Mouse (Mus musculus) thymus, postnatal 25 days (tissue): ENCODE results near the gene Spef2.
"Not testable (repeated sequence)": the region's sequence is repeated elsewhere in the genome, so short reads cannot be mapped to it uniquely, and the experiment has no call there.

ENCODE experiments used
- DNase-seq: peaks from one replicate; pipeline ENCODE4 v3.0.0; 2022

Spef2 gene

DNA sequence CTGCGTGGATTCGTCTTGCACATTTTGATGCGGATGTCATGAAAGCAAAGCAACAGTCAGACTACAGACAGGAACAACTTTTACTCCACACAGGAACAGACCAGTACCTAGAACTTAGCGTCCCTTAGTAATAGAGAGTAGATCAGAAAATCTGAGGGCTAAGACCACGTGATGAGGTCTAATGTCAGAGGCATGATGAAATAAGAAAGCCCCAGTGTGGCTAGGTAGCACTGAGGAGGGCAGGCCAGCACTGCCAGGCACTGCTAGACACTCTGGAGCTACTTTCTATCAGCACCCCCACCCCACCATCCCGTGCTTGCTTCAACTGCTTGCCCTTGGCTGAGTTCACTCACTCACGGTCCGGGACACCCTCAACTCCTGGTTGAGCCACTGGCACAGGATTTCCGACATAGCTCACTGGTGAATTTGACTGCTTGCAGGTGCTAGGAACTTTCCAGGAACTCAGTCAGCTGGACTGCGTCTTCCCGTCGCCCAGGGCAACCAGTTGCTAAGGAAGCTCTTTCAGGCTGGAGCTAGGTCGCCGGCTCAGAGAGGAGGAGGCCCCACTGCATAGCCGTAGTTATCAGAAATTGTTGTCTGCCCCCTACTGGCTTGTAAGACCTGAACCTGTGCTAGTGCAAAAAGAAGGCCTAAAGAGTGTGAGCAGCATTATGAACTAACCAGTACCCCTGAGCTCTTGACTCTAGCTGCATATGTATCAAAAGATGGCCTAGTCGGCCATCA, at the start of gene Spef2:
TSS of gene Spef2 (minus strand) at position 510 of the 744 bp plus-strand sequence.
- peak; percentile 79 for DNase-seq

DNA sequence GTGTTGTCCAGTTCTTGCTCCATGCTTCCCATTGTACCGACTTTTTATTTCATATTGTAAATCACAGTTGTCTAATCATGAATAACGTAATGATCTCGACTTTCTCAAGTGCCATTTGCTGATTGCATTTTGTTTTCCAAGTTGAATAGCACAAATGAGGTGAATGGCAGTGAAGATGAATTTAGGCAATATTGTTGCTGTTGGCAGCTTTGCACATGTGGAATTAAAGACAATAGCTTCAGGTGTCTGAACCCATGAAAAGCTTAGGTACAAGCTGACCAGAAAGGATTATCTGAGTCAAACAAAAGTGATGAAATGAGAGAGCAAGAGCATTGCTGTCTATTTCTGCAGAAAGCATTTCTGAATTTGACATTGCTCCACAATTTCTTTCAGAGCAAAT, 45.5 kb upstream of the Spef2 start:
- no peak for DNase-seq

DNA sequence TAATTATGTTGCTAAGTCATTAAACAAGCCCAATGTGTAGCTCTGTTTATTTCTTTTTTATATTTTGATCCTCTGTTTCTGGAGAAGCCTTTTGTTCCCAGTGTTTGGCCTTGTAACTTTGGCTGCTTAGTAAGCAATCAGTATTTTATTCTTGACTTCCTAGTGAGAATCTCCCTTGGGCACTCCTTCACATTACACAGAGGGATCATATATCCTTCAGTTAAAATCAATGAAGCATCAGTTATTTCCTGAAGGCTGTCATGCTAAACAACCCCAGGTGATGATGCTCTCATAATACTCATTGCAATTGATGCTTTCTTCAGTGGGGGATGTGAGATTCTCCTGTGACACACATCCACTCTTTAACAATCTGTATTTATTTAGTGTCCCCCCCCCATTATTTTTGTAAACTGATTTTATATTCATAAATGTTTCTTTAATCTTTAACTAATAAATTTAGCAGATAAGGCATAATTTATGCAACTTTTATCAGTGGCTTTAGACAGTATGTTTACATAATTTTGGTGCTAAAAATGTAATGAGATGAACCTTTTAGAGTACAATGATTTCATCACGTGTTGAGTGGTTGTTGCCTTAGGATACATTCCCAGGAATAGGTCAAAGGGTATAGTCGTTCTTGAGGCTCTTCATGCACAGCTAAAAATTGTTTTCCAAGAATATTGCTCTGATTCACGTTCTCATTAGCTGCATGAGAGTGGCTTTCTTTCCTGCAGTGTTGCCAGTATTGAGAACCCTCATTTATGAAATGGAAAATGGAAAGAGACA, 39.8 kb upstream of the Spef2 start:
- DNase-seq = no peak

DNA sequence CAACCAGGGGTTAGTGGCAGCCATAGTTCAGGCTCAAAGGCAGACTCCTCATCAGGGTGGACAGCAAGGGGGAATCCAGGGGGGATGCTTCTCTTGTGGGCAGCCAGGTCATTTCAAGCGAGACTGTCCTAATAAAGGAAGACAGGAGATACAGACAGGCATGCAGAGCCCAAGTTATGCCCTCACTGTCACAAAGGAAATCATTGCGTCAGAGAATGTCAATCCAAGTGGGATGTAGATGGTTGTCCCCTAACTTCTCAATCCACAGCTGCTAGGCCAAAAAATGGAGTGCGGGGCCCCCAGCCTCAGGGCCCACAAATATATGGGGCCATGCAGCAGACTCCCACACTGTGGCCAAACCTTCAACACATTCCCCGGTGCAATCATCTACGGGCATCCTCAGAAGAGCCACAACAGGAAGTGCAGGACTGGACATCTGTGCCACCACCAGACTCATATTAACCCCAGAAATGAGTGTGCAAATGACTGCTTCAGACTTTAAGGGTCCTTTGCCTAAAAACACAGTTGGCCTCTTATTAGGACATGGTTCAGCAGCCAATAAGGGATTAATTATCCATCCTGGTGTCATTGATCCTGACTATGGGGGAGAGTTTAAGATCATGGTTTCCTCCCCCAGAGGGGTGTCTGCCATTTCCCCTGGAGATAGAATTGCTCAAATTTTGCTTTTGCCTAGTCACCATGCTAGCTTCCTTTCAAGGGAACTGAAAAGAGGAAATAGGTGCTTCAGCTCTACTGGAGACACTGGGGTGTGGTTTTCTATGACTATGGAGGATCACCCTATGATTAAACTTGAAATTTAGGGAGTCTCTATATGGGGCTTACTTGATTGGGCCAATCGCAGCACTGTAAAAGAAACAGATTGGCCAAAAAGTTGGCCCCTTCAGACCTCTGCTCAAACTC, 25.8 kb upstream of the Spef2 start:
- DNase-seq = not testable (repeated sequence)

DNA sequence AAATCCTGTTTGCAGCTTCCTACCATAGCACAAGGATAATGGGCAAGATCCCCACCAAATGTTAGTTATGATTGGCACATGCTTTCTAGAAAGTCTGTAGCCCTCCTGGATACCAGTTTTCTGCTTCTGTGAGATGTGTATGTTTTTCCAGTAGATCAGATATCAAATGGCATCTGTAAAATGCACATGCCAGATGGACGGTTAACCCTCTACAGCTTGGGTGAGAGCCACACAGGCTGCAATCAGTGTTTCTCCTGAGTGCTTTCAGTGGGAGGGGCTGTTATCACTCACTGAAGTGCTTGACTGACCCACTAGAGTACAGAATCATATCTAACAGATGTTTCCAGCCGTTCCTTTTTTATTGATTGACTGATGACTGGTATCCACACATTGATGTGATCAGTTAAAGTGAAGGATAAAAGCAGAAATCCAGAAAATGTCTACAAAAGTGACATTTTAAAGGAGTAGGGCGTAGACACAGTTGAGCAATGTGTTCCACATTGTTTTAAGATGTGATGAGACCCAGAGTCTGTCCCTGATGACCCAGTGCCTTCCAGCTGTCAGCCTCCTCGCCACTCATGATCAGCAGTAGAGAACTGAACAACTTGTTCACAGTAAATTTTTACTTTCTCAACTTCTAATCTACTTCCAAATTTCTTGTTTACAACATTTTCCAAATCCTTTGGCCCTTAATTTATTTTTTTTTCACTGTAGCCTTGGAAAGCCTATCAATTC, 19.7 kb upstream of the Spef2 start:
- no peak for DNase-seq

DNA sequence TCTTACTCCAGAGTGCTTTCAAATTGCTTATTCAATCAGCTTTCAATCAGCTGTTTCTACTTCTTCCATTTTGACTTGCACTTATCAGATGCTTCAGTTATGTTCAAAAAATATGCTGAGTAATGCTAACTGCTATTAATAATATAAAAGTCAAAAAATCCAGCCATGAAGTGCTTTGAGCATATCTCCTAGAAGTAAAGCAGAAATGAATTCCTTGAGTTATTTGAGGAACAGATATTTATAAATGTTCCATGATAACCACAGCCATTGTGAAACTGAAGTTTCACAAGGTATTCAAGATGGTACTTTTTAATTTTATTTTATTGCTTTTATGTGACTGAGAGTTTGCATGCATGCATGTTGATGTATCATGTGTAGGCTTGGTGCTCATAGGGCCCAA, 18.4 kb upstream of the Spef2 start:
- DNase-seq = no peak

DNA sequence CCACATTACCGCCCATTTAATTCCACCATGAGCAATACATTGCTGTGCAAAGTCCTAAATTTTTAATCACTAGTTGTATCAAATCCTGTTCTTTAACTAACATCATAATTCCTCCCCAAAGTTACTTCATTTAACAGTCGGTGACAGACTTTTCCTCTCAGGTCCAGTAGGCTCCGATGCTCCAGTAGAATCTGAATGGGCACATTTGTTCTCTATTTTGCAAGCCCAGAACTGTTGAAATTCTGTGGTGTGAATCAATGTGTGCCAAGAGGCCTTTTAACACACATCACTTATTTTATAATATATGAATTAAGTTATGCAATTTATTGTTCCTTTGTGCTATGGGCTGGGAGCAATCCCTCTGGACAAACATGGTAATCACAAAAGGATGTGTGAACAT, 2.3 kb upstream of the Spef2 start:
- no peak for DNase-seq

DNA sequence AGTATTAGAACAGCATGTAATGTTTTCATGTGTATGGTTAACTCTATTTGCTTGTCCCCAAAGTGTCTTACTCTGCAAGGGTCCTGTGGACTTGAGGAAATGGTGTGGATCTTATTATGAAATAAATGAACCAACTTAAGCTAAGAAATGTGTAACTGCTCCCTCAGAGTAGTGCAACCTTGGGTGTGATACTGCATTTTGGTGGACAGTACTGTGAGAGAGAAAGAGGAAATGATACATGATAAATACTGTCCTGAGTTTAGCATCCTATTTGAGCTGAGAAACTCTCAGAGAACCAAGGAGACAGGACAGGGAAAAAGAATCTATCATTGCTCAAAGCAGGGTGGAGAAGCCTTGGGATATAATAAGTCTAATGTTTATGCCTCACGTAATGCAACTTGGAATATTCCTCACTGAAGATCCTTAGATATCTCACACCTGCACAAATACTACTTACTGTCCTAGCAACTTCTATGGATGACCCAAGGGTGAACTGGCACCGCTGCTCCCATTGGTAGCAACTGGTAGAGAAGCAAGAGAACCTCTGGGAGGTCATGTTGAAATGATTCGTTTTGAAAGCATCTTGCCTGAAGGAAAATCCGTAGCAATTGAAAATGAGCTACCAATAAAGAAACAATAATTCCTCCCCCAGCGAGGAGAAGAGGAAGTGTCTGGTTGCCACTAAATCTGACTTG, 1.1 kb downstream of the Spef2 start:
- DNase-seq = no peak

DNA sequence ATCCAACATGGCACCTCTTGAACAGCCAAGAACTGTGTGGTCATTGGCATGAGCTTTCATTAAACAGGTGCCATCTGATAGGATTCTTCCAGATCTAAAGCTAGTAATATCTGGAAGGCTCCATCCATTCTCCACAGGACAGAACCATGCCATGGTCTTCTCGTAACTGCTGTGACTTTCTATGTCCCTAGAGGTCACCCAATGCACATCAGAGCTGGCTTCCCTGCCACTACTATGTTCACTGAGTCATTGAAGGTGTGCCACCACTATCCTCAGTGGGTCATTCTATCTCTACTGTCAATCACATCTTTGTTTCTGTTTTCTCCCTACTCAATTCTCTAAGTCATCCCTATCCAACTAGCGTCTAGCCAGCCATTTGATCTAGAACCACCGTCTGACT, 6.5 kb downstream of the Spef2 start:
- no peak for DNase-seq

DNA sequence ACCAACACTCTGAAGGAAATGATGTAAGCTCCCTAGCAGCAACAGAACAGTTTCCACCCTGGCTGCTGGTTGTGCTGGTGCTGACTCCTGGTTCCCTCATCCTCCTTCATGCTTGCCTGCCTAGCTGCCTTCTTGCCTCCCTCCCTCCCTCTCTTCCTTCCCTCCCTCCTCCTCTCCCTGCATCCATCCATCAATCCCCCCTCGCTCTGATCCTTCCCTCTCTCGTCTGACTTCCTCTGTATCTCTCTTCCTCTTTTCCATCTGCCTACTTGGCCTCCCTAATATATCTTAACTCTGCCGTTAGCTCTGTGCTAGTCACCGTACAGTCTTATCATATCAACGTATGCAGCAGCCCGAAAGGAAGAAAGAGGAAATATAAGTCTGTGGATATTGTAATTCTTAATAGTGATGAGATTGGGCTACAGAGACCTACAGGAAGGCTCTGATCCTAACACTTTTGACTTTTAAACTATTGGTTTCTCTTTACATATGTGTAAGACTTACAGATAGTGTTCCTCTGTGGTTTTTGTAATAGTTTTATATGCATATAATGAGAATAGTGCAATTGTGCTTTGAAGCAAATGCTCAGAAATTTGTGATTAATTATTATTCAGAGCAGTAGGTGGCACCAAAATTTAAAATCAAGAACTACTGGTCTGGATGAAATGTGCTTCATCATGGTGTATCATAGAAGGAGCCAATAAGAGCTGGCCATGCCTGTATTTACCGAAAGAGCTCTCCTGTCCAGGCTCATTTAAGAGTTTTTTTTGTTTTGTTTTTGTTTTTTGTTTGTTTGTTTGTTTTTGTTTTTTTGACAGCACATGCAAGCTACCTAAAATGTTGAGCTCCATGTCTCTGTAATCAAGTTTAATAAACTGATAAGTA, 33.9 kb downstream of the Spef2 start:
- no peak for DNase-seq

DNA sequence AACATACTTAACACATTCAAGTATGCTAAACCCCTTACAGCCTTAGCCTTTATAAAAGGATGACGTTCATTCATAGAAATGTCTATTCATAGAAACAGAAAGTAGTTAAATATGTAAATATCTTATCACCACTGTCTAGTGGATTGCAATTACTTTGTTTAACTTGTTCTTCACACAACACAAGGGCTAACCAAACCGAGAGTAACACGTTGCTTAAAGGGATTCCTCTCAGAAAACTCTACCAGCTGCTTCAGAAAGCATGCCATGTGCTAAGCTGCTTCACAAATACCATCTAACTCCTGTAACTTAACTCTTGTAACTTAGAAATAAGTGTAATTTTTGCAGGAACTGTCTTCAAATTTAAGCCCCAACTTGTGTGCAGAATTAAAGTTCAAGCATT, 35.0 kb downstream of the Spef2 start:
- DNase-seq = no peak

DNA sequence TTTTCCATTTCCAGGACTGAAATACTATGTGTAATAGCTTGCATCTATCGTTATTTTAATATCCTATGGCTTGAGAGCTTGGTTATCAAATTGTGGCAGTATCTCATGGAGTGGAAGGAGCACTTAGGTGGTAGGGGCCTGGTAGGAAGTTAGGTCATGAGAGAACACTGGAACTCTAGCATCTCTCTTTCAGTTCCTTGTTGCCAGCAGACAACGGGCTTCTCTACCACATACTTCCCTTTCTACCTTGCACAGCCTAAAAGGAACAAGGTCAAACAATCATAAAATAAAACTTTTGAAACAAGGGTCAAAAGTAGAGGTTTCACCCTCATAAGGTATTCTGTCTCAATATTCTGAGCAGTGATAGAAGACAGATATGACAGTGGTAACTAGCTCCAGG, 38.3 kb downstream of the Spef2 start:
- no peak for DNase-seq

DNA sequence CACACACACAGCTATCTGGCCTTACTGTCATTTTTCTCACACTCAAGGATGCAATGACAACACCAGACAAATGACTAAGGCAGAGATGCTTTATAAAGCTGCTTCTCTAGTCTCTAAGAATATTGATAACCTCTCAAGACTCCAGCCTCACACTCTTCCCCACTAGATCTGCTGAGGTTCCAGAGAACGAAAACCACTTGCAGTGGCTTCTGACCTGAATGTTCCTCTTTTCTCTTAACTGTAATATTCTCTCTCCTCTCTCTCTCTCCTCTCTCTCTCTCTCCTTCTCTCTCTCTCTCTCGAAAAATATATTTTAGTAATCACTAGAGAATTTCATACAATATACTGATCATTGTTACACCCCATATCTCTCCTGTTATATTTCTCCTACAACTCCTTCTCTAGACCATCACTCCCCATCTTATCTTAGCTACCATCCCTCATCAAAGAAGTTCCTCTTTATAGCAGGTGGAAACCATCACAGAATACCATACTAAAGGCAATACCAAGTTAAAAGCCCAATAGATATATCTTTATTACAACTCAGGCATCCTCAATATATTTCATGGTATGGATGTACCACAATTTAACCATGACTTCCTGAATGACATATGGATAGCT, 42.7 kb downstream of the Spef2 start:
- no peak for DNase-seq

DNA sequence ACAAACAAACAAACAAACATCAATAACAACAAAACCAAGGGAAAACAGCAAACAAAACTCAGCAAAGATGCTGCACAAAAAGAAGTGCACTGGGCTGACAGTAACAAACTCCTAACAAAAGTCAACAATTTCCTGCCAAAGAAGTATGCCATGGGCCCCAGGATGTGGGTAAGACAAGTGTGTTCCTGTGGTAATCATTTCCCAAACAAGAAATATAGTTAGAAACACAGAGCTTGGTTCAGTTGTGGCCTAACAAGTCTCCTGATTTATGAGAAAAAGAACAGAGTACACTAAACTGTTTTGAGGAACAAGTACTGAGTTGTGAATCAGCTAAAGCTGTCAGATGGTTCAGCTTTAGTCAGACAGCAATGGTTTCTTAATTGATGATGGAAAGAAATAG, 46.8 kb downstream of the Spef2 start:
- peak; percentile 32 for DNase-seq

DNA sequence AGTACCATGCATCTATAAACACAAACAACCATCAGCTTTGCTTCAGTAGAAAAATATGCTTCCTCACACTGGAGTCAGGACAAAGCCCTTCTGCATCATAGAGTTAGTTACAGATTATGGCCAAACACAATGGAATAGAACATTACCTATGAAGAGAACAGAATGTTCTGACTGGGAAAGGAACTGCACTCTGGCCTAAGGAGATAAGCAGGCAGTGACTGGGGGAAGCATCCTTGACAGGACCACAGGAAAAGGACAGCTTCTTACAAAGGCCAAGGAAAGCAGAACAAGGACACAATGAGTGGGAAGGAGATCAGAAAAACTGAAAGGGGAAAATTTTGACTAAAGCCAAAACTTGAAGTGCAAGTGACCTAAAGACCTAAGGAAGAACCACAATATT, 56.9 kb downstream of the Spef2 start:
- DNase-seq = no peak

DNA sequence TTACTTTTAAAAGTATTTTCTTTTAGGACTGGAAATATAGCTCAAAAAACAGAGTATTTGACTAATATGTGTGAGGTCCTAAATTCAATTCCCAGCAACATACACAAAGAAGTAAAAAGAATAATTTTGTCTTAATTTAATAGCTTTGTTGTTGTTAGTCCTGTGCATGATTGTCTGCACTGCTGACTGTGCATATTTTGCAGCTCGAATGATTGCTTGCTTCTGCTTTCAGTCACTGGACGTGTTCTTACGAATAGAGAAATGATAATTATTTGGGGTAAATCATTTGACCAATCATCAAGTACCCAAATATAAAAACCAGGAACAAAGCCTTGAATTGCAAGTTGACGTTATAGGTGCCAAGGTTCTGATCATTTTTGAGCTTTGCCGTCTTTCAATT, 57.8 kb downstream of the Spef2 start:
- no peak for DNase-seq

DNA sequence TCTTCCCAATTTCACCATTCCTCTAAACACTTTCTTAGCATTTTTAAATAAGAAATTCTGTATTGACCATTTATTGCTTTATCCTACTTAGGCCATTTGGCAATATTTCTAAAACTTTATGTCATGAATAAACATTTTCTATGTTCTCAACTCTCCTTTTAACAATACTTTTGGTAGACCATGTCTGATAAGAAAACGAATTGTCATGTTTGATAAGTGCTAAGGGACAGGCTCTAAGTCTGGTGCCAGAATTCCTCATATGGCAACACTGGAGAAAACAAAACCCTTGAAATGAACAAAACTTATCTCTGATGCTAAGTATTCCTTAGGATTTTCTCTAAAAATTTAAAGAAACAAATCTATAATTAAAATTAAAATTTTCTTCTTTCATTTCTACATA, 58.2 kb downstream of the Spef2 start:
- DNase-seq = no peak

DNA sequence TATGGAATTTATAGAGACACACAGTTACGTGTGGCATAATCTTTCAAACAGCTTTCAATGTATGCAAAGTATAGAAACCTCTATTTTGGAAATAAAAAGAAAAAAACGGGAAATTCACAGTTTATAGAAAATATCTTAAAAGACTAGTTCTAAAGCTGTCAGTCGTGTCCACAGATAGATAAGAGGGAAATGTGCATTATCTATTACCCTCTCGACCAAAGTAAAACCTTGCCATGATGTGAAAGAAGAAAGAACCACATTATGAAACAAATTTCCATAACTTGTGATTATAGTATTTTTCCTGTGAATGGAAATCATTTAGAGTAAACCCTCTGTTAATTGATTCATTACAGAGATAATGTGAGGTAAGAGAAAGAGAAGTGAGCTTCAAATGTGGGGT, 65.2 kb downstream of the Spef2 start:
- DNase-seq = no peak

DNA sequence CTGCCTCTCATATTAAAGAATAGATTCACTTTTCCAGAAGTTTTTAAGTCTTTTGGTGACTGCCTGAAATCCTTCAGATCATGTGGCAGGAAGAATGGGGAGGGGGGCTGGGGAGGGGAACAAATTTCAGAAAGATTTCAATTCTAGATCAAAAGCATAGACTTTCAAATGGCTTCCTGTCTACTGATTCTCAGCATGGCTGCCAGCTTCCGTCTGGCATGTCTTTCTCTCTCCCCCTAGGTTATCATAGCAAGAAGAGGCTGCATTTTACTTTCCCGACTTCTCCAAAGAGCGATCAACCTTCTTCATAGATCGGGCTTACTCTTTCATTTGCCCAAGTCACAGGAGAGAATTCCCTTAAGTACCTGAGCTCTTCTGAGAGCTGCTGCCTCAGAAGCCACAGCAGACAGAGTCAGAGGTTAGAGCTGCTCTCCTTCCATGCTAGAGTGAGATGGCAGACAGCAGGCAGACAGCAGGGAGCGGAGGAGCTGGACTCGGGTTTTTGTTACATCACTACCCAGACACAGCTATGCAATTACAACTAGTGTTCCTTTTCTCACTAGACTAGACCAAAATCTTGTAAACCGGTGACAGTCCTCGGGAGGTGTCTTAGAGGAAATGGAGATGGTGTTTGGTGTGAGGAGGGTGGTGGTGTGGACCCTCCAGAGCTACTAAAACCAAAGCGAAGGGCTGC, 71.2 kb downstream of the Spef2 start:
- DNase-seq = peak; percentile 16

DNA sequence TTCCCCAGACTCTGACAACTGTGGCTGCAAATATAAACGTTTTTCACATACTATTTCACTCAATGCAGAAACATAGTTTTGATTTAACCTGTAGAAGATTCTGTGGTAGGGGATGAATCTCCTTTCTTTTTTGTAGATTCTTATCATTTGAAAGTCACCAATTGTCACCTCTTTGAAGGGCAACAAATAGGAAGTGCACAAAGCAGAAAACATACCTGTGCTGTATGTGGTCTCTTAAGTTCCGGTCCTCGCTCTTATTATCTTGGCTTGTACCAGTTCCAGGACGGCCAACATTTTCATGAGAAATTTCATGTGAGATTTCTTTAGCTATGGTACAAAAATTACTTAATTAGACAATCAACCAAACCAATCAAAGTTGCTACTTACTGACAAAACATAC, 80.1 kb downstream of the Spef2 start:
- no peak for DNase-seq
